Mouse (Mus musculus): ENCODE data around the gene Msrb2.

DNA sequence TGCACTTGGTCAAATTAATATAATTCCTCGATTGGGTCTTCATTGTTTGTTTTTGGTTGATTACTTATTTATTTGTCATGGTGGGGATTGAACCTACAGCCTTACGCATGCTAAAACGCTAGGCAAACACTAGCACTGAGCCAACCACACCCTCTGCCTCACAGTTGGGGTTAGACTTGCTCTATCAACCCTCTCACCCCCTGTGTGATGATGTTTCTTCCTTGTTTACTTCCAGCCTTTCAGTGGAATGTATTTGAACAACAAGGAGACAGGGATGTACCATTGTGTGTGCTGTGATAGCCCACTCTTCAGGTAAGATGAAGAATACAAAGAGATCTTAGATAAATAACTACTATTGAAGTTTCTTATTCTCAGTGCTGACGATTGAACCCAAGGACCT lies 11.8 kb downstream of the Msrb2 start:
- TF ChIP-seq MYOG (IDR thresholded peaks at IDR 0.05; ENCODE audit: control insufficient read depth, extremely low read depth, insufficient read length) (no peak), CTCF (IDR thresholded peaks at IDR 0.05; ENCODE audit: control insufficient read depth, insufficient read depth, insufficient read length) (no peak), MYOD1 (IDR thresholded peaks at IDR 0.05; ENCODE audit: control insufficient read depth, insufficient read length, low read depth) (no peak), USF1 (IDR thresholded peaks at IDR 0.05; ENCODE audit: low read depth) (no peak), MAX (IDR thresholded peaks at IDR 0.05) (no peak), FOSL1 (IDR thresholded peaks at IDR 0.05; ENCODE audit: insufficient read depth, low read length, poor library complexity, severe bottlenecking) (no peak)

Measured in C2C12 (cell line).